Mouse (Mus musculus) erythroid progenitor cell, adult 5-6 weeks (primary cell): ENCODE data around the gene Gm49405. TPM values are rescaled to one million over a fixed set of nuclear protein-coding genes. Genes with fewer than 3 reads are reported as not detected.
"Not testable (repeated sequence)": the region's sequence is repeated elsewhere in the genome, so short reads cannot be mapped to it uniquely, and the experiment has no call there.

Source experiments
- ATAC-seq: replicated peaks from 2 replicates; pipeline ENCODE4 v1.8.0; 2016; ENCODE audit warnings: moderate number of reproducible peaks, mild to moderate bottlenecking, moderate TSS enrichment, inconsistent platforms; ENCODE audit not compliant: poor library complexity, low FRiP score, severe bottlenecking
- total RNA-seq, 2 experiments: library from RNA; stranded (forward) in 1 of 2; stranded (reverse) in 1 of 2; fragments of 150-400 nt in 1 of 2; fragments of 186-747, 209-891 nt in 1 of 2; gene quantifications; 2 replicates each; pipeline versions ENCODE4 v1.2.3 to v1.2.4; 2015 to 2017; ENCODE audit warnings: low replicate concordance in 2 of 2

Gene Gm49405
- total RNA-seq, 2 experiments from 2014 or later = not detected

DNA sequence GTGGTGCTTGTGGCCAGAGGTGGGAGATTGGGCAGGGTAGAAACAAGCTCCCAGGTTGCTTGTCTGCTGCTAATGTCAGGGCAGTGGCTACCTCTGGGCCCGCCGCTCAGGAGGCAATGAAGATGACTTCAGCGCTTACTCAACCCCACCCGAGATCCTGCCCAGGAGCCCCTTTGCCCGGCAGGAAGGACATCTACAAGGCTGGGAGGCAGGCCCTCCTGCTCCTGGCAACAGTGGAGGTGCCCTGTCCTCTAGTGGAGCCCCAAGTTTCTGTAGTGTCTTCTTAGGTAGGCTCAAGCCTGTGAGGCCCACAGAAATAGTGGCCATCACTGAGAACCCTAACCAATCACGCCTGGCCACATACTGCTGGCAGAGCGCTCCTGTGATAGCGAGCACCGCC, 4.7 kb downstream of the Gm49405 start:
- no peak for ATAC-seq

DNA sequence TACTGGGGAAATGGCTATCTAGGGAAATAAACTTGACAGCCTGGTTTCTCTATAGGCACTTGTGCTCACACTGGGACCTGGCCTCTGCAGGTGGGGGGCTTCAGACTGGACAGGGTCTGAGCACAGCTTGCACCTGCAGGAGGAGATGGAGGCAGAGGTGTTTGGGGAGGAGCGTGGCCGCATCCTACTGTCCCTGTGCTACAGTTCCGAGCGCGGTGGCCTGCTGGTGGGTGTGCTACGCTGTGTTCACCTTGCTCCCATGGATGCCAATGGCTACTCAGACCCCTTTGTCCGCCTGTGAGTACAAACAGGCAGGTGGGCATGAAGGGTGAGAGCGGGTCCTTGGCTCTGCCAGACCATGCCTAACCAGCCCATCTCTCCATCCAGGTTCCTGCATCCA, 5.5 kb downstream of the Gm49405 start:
- ATAC-seq = no peak

DNA sequence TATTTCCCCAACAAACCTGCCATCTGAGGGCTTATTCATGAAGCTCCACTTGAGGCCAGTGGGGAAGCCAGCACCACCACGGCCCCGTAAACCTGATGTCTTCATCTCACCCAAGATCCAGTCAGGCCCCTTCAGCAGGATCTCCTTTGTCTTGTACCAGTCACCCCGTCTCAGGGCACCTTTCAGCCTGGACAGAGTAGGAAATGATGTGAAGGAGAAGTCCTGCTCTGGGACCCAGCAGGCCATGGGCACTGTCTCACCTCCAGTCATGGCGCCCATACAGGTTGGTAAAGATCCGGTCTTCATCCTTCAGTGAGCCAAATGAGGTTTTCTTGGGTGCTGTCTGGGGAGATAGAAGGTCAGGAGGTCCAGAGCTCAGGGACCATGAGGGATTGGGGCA, 10.7 kb downstream of the Gm49405 start:
- ATAC-seq = no peak

DNA sequence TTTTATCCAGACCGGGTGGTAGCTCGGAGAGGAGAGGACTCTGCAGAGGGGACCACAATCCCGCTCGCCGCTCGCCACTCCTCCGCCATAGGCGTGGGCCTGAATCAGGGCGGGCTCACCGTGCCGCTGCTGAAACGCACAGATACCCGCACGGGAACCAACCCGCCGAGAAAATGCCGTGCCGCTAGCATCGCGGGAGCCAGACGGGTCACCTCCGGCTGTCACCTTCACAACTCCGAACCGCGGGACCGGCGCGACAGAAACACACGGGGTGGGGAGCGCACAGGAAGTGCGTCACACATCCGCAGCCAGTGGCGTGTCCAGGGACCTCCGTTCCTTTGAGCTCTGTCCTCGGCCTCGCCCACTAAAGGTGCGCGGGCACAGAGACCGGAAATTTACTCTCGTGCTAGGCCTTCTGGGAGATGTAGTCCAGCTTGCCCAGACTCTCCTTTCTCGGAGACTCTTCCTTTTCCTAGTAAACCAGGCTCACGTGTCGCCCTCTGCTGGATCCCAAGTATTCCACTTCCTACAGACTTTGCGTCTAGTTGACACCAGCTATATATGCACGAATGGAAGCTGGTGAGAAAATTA, 12.1 kb downstream of the Gm49405 start, which contains the start of gene Ndufv1:
Ndufv1 (minus strand) TSS at position 375 of the 591 bp plus-strand sequence.
- ATAC-seq = peak; percentile 94

DNA sequence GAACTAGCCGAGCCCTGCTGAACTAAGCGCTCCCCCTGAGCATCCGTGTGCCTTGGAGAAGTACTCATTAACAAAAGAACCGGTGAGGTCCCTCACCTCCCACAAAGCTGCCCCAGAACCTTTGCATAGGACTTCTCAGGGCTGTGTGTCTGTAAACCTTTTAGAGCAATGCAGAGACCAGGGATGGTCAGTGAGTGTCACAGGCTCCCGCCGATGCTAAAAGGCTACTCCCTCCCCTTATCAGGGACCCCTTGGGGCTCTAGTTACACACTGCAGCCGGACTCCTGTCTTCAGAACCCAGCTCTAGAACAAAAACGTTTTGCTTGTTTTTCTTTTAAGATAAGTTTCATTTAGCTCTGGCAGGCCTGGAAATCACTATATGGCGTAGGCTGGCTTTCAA, 12.6 kb downstream of the Gm49405 start:
- peak; percentile 44 for ATAC-seq

- ATAC-seq = no peak
These were observed 14.4 kb downstream of the Gm49405 start for GRCm38 (mm10) chr19:4014802-4015201.

- ATAC-seq = no peak
These were observed 15.2 kb downstream of the Gm49405 start for GRCm38 (mm10) chr19:4015635-4016034.

- ATAC-seq = no peak
These were observed 17.6 kb downstream of the Gm49405 start for GRCm38 (mm10) chr19:4017921-4018587.

DNA sequence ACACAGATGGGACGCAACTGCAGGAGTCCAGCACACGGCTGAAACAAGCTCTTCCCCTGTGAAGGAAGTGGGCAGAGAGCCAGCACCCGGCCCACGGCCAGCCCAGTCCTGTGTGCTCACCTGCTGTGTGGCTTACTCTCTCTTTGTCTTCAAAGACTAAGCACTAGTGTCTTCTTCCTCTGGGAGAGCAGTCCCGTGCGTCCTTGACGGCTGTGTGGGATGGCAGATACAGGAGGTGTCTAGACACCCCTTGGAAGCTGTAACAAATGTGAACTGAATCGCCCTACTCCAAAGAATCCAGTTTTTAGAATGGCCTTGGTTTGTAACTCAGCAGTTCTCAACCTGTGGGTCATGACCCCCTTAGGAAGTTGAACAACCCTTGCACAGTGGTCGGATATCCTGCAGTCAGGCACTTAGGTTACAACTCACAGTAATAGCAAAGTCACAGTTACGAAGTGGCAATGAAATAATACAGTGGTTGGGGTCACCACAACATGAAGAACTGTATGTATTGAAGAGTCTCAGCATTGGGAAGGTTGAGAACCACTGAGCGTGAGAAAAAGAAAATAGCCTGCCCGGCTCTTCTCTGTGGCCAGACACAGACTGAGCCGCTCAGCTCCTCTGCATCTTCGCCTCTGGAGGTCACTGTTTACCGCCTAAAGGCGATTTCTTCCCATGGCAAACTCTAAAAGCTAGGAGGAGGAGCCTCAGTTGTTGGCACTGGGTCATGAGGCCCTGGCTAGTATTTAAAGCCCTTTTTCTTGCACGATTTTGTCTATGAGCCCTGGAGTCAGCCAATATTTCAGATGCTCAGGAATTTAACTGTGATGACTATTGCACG, 18.5 kb downstream of the Gm49405 start:
- peak; percentile 94 for ATAC-seq

DNA sequence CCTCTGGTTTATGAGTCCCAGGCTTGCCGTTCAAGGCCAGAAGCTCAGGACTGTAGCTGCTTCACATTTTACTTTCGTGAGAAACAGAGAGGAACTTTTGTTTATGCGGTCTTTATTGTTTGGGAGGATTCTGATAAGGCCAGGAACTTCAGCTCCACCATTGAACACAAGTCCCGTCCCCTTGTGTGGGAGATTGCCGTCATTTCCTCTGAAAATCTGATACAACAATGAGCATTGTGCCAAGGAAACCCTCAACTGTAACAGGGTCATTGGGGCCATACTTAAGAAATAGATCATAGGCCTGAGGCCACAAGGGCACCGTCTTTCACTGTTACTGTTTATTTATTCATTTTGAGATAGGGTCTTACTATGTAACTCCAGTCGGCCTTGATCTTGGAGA, 22.8 kb downstream of the Gm49405 start:
- ATAC-seq = no peak

DNA sequence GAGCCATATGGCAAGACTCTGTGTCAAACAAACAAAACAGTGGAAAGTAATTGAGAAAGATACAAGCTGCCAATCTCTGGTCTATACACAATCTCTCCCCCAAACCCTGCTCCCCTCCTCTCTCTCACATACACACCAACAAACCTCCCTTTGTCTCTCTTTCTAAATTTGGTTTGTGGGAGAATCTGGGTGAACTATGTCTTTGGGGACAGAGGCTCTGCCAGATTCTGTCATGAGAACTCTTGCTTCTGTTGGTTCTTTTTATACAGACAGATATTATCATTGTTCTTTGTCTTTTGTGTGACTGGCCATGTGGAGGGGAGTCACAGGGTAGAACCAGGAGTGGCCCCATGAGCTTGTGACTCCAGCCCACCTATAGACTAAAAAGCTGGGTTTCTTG, 27.1 kb downstream of the Gm49405 start:
- no peak for ATAC-seq

DNA sequence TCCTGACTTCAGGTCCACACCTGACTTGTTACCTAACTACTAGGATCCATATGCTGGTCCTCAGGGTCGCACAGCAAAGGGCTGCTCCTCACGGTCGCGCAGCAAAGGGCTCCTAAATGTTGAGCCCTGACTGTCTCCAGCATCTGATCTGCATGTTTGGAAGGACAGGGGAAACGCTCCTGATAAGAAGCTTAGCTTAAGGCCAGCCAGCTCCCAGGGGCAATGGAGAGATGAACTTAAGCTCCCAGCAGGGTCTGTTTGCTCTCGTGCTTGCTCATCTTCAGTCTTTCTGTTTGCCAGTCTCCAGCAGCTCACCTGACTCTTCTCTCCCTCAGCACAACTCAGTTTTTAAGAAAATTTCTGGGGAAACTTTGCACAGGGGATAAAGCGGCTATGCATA, 32.2 kb downstream of the Gm49405 start:
- ATAC-seq = no peak

DNA sequence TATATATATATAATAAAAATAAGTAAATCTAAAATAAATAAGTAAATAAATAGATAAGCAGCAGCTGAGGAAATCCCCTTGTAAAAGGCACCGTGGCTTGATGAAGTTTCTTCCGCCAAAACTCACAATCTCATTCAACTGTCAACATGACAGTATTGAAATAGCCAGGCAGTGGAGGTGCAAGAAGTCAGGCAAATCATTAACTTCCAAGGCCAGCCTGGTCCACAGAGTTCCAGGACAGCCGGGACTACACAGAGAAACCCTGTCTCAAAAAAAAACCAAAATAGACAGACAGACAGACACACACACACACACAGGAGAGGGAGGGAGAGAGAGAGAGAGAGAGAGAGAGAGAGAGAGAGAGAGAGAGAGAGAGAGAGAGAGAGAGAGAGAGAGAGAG, 32.9 kb downstream of the Gm49405 start:
- no peak for ATAC-seq

GRCm38 (mm10) chr19:4033742-4034141, 33.3 kb downstream of the Gm49405 start:
- no peak for ATAC-seq

DNA sequence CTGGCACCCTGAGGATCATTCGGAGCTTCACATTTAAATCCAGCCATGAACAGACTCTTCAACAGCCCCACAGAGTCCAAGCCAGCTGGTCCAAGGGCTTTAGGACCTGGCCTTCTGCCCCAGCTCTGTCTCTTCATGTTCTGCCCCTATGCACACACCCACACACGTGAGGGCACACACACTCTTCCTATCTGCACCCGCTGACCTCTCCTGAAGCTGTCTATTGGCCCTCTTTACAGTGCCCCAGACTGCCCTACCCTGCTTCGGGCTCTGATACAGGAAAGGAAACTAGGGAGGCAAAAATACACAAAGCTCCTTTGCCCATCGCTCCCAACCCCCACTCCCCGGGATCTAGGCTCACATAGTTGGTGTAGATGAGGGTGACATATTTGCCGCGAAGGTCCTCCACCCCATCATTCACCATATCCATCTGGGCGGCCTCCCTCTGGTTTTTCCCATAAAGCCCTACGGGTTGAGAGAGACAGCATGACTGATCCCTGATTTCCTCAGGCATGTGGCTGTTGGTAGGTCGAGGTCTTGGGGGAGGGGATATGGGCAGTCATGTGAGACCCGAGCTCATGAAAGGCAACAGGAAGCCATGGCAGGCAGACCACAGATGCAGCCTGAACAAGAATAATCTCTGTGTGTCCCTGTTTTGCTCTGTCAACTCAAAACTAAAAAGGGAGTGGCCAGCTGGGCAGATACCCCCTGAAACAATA, 36.1 kb downstream of the Gm49405 start:
- ATAC-seq = no peak

DNA sequence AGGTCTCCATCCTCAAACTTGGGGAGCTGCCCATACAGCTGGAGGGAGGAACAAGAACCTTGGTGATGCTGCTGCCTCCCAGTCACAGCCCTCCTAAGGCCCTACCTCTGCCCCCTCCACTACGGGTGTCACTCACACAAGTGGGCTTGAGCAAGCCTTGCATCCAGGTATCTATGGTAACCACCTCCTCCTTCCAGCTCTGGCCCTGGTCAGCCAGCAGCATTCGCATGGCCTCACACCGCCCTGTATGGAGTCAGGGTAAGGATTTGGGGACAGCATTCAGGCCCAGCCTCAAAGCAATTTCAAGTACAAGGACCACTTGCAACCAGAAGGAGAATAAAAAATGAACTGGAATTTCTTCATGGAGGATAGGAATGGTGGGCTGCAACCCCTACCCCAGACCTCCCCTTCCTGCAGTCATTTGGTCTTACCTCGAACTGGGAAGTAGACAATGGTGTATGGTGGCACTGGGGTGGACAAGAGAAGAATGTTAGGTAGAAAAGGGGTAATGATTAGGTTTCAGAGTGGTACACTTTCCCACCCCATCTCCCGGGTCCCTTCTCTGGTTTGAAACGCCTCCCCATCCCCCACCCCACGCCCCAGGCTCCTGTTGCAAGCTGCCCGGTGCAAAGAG, 36.8 kb downstream of the Gm49405 start:
- ATAC-seq = not testable (repeated sequence)

GRCm38 (mm10) chr19:4037788-4038232, 37.4 kb downstream of the Gm49405 start, which contains the start of gene Gstp1:
Gene Gstp1 (minus strand): TSS chr19:4037985.
- ATAC-seq = peak; percentile 89

- not testable (repeated sequence) for ATAC-seq
These were observed 40.5 kb downstream of the Gm49405 start for GRCm38 (mm10) chr19:4040941-4041340.

- ATAC-seq = not testable (repeated sequence)
These were observed 41.1 kb downstream of the Gm49405 start for GRCm38 (mm10) chr19:4041500-4041899.

- ATAC-seq = no peak
These were observed 41.7 kb downstream of the Gm49405 start for GRCm38 (mm10) chr19:4042124-4042523.
